Mouse (Mus musculus): ENCODE results near the gene Pcyt1a. TPM values are rescaled to one million over a fixed set of nuclear protein-coding genes. Genes with fewer than 3 reads are reported as not detected.
A peak's percentile ranks its signal among the peaks of the same experiment; 100 is the strongest.
"Not testable (repeated sequence)": the region's sequence is repeated elsewhere in the genome, so short reads cannot be mapped to it uniquely, and the experiment has no call there.

Pcyt1a gene
- total RNA-seq, 4 experiments from 2014 or later: 78.1 to 103 (median 87.3) TPM

DNA sequence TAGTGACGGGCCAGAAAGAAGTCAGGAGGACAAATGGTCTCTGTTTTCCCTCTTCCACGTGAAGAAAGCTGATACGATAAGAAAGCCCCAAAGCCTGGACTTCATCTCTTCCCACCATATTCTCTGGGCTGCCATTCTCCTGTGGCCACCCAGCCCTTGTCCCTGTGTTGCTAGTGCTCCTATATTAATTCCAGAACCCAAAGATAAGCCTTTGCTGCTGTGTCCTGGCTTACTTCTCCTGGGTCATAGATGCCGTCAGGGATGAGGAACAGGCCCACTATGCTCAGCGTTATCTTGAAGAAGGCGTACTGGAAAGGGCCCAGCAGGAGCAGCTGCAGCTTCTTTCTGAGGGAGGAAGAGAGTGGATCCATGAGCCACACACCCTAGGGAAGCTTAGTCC lies 46.6 kb downstream of the Pcyt1a start:
- no peak for DNase-seq

DNA sequence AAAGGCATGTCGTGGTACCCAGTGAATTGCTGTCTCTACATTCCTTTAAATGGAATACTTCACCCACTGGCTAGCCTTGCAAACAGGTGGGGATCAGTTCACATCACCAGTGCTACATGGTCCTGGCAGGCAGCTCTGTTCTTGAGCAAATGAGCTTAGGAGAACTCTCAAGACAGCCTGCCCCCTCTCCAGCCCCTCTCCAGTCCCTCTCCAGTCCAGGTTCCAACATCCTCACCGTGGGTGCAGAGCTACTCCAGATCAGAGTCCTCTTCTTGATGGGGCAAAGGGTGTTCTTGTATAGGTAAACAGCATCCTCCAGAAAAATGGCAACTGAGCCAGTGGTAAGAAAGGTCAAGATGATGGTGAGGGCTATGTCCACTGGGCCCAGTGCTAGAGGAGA lies 48.7 kb downstream of the Pcyt1a start:
- DNase-seq: no peak

DNA sequence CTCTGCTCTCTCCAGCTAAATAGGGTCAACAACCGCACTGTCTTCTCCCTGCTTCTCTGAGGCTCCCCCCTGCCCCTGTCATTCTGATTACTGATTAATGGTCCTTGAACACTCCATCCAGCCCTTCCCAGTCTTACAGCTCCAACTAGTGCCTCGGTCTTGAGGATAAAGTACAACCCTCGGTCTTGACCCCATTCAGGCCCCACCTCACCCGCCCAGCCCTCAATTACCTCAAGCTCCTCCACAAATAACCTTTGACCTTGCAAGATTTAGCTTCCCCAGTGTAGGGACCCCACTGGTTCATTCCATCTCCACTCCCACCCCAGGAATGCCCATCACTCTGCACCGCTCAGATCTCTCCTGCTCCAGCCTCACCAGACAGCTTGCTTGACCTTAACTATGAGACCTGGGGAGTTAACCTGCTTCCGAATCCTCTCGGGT lies 53.7 kb downstream of the Pcyt1a start:
- DNase-seq: no peak

DNA sequence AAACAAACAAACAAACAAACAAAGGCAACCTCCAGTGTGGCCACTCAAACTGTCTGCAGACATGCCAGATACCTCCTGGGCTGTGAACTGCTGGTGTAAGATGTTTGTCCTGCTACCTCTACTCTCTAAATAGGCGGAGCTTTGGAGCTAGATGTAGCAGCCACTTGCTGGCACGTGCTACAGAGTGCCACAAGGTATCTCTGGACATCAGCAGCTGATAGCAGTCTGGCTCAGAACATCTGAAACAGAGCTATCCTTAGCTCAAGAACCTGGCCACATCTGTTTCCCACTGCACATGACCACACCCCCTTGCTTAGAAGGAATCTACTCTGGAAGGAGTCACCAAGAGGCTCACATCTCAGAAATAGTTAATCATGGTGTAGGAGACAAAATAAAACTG lies 54.5 kb downstream of the Pcyt1a start:
- no peak for DNase-seq

DNA sequence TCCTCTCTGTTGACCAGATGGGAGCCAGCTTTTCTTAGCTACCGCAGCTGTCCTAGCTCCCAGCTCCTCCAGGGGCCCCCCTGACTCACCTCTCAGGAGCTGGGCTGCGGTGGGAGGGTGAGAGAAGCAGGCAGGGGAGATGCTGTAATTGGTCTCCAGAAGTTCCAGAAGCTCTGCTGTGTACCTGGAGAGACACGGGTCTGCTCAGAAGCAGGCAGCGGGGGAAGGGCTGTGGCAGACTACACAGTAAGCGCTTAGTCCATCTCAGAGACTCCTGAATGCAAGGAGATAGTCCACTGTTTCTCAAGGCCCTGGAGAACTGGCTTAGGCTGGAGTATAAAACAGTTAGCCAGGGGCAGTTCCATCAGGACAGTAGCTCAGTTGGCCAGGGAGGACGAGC lies 55.3 kb downstream of the Pcyt1a start:
- DNase-seq: no peak

DNA sequence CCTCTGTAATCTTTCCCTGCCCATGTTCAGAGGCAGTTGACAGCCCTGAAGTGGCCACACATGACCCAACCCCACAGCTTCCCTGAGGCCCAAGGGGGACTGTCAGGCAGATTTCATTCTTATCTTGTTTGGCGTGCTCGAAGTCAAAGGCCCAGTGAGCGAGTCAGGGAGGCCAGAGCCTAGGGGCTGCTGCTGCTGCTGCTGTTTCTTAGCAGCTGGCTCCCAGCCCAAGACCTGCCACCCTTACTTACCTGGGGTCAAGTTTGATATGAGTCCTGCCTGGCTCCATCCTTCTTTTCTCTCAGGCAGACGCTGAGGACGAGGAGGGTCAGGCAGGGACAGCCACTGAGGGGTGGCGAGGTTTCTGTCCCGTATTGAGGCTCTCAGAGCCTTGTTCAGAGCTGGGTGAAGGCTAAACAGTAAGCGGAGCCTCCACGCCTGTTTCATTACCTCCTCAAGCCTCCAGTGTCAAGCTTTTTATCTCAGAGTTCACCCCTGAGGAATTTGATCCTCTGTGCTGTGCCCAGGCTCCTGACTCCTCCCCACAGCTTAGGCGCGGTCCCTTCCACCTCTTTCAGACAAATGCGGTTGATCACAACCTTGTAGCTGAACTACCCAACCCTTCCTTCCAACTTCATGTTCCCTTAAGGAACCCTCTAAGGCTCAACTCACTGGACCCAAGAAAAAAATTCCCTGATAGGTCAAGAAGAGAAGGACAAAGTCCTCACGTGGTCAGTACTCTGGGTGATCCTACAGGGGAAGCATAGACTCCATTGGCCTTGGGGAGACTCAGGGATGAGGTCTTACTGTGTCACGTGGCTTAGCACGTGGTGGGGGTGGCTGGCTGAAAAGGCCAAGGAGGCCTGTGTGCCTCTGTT lies 56.8 kb downstream of the Pcyt1a start, which contains the start of gene Slc51a:
Slc51a (minus strand) TSS at position 646 of the 878 bp plus-strand sequence.
- DNase-seq: no peak

DNA sequence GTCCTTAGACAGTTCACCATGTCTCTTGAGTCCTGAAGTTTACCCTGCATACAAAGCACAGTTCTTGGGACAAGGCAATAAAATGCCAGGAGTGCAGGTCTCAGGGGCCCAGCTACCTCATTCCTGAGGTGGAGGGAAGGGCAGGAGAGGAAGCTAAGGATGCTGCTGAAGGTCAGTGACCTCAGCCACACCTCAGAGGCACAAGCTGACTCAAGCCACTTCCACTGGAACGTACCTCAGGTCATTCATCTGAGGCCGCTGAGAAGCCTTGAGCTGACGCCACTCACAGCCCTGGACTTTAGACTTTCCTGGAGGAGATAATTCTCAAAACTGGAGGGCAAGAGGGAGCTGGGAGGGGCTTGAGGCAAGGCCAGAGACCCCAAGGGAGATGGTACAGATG lies 58.2 kb downstream of the Pcyt1a start:
- DNase-seq: no peak

DNA sequence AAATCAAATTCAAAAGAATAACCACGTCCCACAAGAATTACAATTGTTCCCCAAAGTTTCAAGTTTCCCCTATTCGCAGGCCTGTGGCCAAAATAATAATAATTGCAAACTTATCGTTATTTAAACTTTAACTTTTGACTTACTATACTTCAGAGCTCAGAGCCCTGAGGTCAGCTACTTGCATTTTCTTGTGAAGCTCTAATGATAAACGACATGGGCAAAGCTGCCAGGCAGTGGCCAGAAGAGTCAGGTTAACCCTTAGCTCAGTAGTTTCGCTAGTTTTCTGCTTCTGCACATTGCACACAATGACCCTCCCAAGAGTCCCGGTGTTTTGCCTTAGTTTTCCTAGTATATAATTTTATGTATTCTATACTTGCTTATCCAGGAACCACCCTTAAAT lies 63.6 kb downstream of the Pcyt1a start:
- DNase-seq: not testable (repeated sequence)

DNA sequence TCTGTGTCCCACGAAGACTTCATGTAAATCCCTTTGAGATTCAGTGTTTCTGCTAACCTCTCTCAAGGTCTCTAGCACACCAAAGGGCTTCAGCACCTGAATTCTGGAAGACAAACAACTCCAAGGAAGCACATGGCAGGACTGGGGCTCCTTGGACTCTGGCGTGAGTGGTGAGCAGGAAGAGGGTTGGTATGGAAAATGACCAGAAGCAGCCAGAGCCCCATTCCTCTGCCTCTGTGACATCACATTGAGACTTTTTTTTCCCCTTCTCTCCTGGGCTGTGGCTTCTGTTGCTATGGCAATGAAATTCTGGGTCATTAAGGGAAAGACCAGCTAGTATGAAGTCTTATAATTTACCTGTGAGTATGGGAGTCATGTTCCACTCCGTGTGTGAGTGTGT lies 65.2 kb downstream of the Pcyt1a start, which contains the start of gene Zdhhc19:
Zdhhc19 (plus strand) TSS at position 301 of the 400 bp plus-strand sequence.
- no peak for DNase-seq

DNA sequence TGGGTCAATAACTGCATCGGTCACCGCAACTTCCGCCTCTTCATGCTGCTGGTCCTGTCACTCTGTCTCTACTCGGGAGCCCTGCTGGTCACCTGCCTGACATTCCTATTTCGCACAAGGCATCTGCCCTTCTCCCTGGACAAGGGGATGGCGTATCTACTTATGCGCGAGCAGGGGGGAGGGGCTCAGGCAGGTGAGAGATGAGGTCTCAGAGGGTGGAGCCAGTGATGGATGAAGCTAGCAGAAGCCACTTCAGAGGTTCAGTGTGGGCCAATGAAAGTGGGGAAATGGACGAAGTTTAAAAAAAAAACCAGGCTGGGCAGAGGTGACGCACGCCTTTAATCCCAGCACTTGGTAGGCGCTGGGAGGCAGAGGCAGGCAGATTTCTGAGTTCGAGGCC lies 68.3 kb downstream of the Pcyt1a start:
- no peak for DNase-seq

DNA sequence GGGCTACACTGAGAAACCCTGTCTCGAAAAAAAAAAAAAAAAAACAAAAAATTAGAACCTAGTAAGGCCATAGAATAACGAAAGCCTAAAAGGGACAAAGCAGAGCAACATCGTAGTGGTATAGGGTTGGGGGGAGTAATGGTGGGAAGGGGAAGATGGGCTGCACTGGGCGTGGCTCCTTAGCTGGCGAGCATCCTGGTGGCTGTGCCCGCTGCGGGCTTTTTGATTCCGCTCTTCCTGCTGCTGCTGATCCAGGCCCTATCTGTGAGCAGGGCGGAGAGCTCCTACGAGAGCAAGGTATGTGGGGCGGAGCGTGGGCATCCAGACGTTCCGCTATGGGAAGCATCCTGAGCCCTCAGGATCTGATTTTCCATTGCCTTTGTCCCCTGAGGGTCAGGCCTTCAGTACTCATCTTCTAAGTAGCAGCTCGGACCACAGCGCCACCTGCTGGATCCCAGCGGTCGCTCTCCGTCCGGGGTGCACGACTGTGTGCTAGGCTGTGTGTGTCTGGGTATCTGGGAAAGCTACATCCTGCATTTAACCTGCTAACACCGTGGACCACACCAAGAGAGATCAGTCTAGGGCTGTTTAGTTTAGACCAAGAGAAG lies 68.8 kb downstream of the Pcyt1a start:
- DNase-seq: peak; percentile 69

DNA sequence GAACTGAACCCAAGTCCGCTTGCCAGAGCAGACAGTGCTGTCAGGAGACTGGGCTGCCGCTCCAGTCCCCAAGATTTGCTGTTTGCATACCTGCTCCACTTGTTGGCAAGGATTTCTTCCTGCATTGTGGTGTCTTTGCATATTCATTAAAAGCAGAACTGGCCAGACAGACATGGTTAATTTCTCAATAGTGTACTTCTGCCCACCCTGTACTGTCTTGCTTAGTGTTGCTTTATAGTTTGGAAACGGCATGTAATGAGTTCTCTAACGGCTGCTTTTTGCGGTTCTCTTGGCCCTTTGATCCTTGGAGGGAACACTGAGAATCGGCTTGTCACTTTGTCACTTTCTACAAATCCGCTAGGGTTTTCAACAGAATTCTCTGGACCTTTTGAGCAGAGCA lies 70.7 kb downstream of the Pcyt1a start:
- DNase-seq: no peak

DNA sequence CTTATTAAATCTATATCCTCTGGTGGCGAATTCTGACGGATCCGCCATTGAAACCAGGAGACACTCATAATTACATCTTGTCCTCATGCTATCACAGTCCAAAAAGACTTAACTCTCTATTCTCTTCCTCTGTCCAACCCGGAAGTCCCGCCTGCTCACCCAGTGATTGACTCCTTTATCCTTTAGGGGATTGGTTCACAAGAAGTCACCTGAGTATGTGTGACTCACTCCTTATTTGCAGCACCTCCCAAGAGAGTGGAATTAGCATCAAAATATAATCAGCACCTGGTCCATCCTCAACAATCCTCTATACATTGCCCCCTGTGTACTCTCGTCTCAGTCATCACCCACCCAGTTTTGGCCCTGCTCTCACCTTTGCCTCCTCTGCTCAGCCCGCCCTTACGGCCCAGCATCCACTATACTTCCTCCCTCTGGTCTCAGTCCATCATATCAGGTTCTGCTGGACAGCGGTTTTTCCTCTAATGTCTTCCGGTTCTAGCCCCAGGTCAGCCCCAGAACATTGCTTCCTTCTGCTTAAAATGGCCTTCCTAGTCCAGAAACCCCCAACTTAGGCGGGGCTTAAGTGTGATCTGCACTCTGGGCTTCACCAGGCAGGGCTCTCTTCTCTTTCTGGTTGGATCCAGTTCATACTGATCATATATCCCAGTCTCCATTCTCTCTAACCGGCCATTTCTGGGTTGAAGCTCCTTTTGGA lies 72.1 kb downstream of the Pcyt1a start:
- DNase-seq: no peak

DNA sequence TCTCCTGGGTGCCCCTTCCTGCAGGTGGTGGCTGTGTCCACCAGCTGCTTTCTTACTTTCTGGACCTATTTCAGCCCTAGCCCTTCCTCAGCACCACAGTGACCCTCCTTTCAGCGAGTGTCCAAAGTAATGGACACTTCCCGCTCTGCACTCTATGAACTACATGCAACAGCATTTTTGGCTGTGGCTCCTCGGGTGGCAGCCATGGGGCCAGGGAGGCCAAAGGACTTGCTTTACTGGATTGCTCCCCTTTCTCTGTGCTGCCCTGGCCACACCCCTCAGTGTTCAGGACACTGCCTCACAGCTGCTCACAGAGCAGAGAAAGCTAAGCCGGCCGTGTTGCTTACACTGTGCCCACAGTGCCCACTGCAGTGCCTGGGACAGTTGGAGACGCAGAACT lies 72.9 kb downstream of the Pcyt1a start:
- DNase-seq: no peak

DNA sequence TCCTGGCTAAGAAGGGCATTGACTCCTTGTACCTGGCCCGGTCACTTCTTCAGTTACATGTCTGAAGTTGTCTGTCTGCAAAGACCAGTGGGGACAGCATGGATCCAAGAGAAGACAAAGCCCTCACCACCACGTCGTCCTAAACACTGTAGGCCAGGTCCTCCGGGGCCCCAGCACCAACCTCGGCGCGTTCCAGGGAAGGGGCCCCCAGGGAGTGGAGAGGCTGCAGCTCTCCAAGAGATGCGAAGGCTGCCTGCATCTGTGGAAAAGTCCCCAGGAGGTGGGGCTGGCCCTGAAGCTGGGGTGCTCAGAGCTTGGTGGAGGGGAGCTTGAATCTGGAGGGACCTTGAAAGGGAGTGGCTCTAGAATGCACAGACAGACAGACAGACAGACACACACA lies 75.6 kb downstream of the Pcyt1a start:
- DNase-seq: no peak

DNA sequence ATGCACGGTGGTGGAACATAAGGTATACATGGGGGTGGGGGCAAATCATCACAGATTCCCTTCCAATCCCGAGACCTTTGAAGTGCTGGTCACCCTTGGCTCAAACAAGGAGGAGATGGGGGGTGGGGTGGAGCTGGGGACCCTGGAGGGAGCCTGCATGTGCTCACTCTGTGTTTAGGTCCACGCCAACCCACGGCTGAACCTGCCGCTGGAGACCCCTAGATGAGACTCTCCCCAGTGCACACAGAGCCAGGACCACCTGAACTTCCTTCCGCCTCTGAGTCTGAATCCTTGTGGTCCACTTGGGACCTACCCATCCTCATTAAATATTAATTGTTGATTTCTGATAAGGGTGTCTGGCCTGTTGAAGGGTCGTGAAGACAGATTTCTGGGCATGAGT lies 76.1 kb downstream of the Pcyt1a start:
- no peak for DNase-seq

DNA sequence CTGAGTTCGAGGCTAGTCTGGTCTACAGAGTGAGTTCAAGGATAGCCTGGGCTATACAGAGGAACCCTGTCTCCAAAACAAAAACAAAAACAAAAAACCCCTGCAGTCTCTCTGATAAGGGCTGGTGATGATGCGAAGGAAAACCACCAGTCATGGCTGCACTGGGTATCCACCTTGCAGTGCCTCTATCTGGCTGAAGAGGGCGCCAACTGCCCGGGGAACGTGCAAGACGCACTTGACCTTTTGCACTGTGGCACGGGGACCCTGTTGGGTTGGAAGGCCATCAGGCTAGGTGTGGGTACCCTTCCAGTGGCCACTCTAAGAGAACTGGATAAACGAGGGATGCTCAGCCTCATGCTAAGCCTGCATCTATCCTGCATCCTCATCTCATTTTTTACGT lies 76.7 kb downstream of the Pcyt1a start:
- peak; percentile 34 for DNase-seq

DNA sequence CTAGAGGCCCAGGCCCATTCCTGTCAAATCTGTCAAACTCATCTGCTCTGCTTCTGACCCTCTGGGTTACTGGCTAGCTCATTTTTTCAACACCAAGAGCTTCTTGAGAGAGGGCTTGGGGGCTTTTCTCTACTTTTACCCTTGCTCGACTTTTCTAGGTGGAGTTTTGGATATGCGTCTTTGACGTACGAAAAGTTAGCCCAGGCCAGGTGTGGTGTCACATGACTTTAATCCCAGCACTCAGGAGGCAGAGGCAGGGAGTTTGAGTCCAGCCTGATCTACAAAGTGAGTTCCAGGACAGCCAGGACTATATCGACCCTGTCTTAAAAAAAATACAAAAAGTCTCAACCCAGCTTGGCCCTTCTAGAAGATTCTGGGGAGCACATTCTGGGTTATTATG lies 77.3 kb downstream of the Pcyt1a start:
- DNase-seq: no peak

DNA sequence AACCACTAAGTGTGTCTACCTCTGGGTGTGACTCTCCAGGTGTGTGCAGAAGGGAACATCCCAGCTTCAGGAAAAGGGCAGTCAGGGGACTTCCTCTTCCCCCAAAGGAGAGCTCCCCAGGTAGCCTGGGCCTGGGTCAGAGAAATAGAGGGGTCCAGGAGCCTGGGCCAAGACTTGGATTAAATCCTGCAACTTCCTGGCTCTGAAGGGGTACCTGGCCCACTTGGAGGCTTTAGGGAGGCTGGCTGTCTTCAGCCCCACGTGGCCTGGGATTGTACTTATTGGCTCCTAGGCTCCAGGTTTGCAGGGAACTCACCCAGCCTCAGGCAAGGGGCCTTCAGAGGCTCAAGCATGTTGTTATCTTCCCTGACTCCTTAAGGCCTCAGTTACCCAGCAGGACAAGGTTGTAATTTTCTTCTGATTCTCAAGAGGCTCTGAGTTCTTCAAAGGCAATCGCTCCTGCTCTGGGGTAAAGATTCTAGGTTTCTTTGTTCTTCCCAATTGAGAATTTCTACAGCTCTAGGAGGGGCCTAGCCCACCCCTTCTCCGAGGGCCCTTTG lies 77.9 kb downstream of the Pcyt1a start:
- DNase-seq: no peak

DNA sequence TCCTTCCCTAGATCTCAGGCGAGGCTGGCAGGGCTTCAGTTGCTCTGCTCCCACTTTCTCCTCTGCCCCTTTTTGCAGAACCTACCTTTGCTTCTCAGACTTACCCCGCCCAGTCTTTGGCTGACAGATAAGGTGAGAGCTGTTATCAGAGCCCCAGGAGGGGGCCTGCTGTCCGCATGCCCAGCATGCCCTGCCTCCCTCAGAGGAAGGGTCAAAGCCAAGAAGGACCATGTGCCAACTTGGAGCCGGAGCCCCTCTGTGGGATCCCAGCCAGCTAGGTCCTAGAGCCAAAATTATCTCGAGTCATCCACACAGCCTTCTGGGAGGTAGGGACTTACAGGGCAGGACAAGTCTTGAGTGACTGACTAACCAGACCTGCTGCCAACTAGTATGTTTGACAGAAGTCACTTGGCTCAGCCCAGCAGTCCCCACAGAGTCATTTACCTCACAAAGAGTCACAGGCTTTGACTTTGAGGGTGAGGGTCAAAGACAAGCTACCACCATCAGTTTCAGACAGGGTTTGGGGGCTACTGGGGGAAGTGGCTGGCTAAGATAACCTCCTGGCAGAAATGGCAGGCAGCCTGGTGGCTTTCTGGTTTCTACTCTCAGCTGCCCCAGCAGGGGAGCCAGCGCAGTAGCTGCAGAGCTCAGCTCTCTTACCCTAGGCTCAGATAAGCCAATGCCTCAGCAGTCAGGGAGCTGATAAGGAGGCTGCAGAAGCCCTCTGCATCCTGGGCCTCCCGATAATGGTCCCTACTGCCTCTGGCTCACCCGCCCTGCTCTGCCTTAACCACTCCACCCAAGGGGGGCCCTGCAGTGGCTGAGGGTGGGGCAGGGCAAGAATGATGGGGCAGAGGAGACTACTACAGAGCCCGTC lies 78.6 kb downstream of the Pcyt1a start:
- no peak for DNase-seq

DNA sequence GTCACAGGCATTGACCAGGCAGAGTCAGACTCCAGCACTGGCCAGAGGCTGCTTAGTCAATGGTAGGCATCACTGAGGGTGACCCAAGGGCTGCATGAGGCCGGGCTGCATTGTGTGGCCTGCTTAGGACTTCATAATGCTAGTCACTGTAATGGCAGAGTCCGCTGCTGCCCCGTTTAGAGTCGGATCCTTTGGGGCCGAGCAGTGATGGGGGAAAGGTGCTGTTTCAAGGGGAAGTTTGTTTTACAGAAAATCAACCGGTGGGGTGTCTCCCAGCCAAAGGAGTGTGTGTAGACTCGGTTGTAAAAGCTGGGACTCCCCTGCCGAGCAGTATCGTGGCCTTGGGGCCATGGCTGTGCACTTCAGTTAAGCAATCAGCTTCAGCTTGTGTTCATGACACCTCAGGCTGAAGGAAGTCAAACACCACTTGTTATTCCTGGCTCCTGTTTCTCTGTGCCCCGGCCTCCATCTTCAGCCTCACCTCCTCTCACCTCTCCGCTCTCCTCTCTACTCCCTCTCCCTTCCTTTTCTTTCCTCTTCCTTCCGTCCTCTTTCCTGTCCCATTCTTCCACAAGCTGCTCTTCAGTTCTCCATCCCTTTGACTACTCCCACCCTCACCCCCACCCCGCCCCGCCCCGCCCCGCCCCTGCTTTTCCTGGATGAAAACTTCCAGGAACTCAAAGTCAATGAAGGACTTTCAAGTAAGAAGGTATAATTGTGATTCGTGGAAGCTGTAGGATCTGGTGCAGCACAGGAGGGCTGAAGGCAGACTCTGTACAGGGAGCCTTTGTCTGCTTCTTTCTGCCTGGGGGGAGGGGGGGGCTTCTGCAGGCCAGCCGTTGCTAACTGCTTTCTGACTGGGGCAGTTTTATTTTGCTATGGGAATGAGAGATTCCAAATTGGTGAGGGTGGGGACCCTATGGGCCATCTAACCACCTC lies 79.9 kb downstream of the Pcyt1a start:
- no peak for DNase-seq

Data from adrenal gland, adult 8-10 months (tissue).